Mouse (Mus musculus) adrenal gland, adult (tissue): Measurements from ENCODE around the gene 4930523C07Rik.
A peak's percentile ranks its signal among the peaks of the same experiment; 100 is the strongest.

Experiments used
- DNase-seq, 2 experiments: peaks; one replicate each; pipeline ENCODE4 v3.0.0; 2022 to 2023; ENCODE audit warnings: low spot score in 1 of 2; ENCODE audit not compliant: inconsistent age in 2 of 2

4930523C07Rik gene

GRCm38 (mm10) chr1:160099659-160100302, 55.6 kb downstream of the 4930523C07Rik start:
- peak in 1 of 2 experiments; percentile 51 for DNase-seq

GRCm38 (mm10) chr1:160100996-160101395, 56.8 kb downstream of the 4930523C07Rik start:
- DNase-seq, result no peak

- no peak for DNase-seq
Measured at GRCm38 (mm10) chr1:160105426-160105825, 61.2 kb downstream of the 4930523C07Rik start.

GRCm38 (mm10) chr1:160108604-160109003, 64.4 kb downstream of the 4930523C07Rik start:
- DNase-seq, result no peak

- no peak for DNase-seq
Measured at GRCm38 (mm10) chr1:160123957-160124356, 79.8 kb downstream of the 4930523C07Rik start.
